Mouse (Mus musculus) spleen, adult 12 weeks (tissue): ENCODE results near the gene Tsc22d4.

Experiments
- DNase-seq: peaks from one replicate; pipeline ENCODE4 v3.0.0; 2022; ENCODE audit warnings: low spot score

Tsc22d4 gene

GRCm38 (mm10) chr5:137788946-137789531 is 43.5 kb downstream of the Tsc22d4 start:
- no peak for DNase-seq

GRCm38 (mm10) chr5:137791553-137791952 is 46.0 kb downstream of the Tsc22d4 start:
- DNase-seq = no peak

- DNase-seq = no peak
Observed at GRCm38 (mm10) chr5:137796606-137797005, 51.1 kb downstream of the Tsc22d4 start.

- no peak for DNase-seq
Observed at GRCm38 (mm10) chr5:137800917-137801316, 55.4 kb downstream of the Tsc22d4 start.

- no peak for DNase-seq
Observed at GRCm38 (mm10) chr5:137806158-137806557, 60.6 kb downstream of the Tsc22d4 start.

GRCm38 (mm10) chr5:137808316-137808715 is 62.8 kb downstream of the Tsc22d4 start:
- no peak for DNase-seq

GRCm38 (mm10) chr5:137817466-137818222 is 72.1 kb downstream of the Tsc22d4 start:
- DNase-seq = no peak
